Mouse (Mus musculus) liver, embryonic 11.5 days (tissue): ENCODE measurements around the gene Ak8. TPM values are rescaled to one million over a fixed set of nuclear protein-coding genes. Genes with fewer than 3 reads are reported as not detected.

Source experiments
- ATAC-seq: fragments of 200-750 bp; cut with Nextera tagmentation; replicated peaks from 2 replicates; pipeline ENCODE4 v1.8.0; 2017; ENCODE audit warnings: moderate number of reproducible peaks, mild to moderate bottlenecking, moderate TSS enrichment, moderate library complexity; ENCODE audit not compliant: low FRiP score
- DNase-seq: peaks from one replicate; pipeline ENCODE4 v3.0.0-alpha.2; 2017; ENCODE audit warnings: low spot score
- H3K27ac ChIP-seq: fragments of 300-500 bp; sonication (generic); 2 replicates; pipeline ENCODE4 v1.5.1; 2014; ENCODE audit warnings: mild to moderate bottlenecking, low read depth, low read length, control low read depth
- H3K27me3 ChIP-seq: fragments of 300-500 bp; sonication (generic); replicated peaks from 2 replicates; pipeline ENCODE4 v1.6.1; 2014; ENCODE audit warnings: low read length, mixed read lengths; ENCODE audit not compliant: control insufficient read depth, insufficient read depth
- H3K36me3 ChIP-seq: fragments of 300-500 bp; sonication (generic); 2 replicates; pipeline ENCODE4 v1.6.1; 2014; ENCODE audit warnings: mild to moderate bottlenecking, low read length, moderate library complexity, mixed read lengths; ENCODE audit not compliant: control insufficient read depth, insufficient read depth
- H3K4me1 ChIP-seq: fragments of 300-500 bp; sonication (generic); replicated peaks from 2 replicates; pipeline ENCODE4 v1.6.1; 2014; ENCODE audit warnings: low read length, mixed read lengths; ENCODE audit not compliant: control insufficient read depth, insufficient read depth
- H3K4me2 ChIP-seq: fragments of 300-500 bp; sonication (generic); 2 replicates; pipeline ENCODE4 v1.6.1; 2014; ENCODE audit warnings: mild to moderate bottlenecking, control low read depth, moderate library complexity
- H3K4me3 ChIP-seq: fragments of 300-500 bp; sonication (generic); 2 replicates; pipeline ENCODE4 v1.5.1; 2014; ENCODE audit warnings: low read depth, low read length, control low read depth
- H3K9ac ChIP-seq: fragments of 300-500 bp; sonication (generic); 2 replicates; pipeline ENCODE4 v1.6.1; 2014; ENCODE audit warnings: low read depth, low read length, control low read depth
- H3K9me3 ChIP-seq: fragments of 300-500 bp; sonication (generic); 2 replicates; pipeline ENCODE4 v1.6.1; 2016; ENCODE audit warnings: low read length, inconsistent platforms, mixed read lengths; ENCODE audit not compliant: control insufficient read depth
- WGBS: fragments of 180-500 bp; shearing (Covaris S2); extraction: QIAGEN DNeasy Blood & Tissue Kit; methylation state at CpG from one replicate; pipeline ENCODE4 v1.1.7; 2014; 5-methylcytosine and 5-hydroxymethylcytosine counted together
- polyA plus RNA-seq: library from polyadenylated mRNA; unstranded; fragments of >200 nt; fragmentation: Nextera tagmentation; extraction: Ambion mirVana; gene quantifications from 2 replicates; pipeline ENCODE4 v1.2.1, GENCODE M21; 2014

The Ak8 gene
- polyA plus RNA-seq, 1 experiment from 2014 or later = 0.69 TPM

DNA sequence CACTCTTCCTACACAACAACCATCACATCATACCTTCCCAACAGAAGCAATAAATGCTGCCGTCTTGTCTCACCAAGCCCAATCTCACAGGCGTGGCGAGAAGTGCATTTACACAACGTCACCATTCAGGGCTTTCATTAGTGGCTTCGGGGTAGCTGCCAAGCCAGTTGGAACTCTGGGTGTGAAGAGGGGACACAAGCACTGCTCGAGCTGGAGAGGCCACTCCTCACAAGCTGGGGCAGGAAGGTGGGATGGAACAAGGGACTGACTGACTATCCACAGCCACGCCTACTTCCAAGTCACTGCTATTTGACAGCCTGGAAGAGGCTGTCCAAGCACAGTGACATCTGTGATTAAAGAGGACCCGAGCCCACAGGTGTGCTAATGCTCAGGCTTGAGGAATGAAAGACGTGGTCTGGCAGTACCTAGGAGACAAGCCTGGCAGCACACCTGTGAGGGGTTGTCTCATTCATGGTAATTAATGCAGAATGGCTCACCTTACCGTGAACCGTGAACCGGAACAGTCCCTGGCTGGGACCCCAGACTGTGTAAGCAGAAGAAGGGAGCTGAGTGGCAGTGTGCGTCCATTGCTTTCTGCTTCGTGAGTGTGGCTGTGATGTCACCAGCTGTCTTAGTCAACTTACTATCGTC is 46.8 kb downstream of the Ak8 start:
- no peak overlapping the region for H3K27ac ChIP-seq
- WGBS = 72% methylated on average over 15 of the region's 15 CpGs
- no peak overlapping the region for H3K4me3 ChIP-seq
- no peak overlapping the region for H3K9ac ChIP-seq
- no peaks in the 10 kb centered on the region for H3K9me3 ChIP-seq
- H3K4me1 ChIP-seq = no peaks in the 10 kb centered on the region
- peaks cover 27% of the 10 kb centered on the region for H3K27me3 ChIP-seq
- H3K4me2 ChIP-seq = no peak overlapping the region
- no peaks in the 10 kb centered on the region for H3K36me3 ChIP-seq
- no peak for ATAC-seq
- no peak for DNase-seq

DNA sequence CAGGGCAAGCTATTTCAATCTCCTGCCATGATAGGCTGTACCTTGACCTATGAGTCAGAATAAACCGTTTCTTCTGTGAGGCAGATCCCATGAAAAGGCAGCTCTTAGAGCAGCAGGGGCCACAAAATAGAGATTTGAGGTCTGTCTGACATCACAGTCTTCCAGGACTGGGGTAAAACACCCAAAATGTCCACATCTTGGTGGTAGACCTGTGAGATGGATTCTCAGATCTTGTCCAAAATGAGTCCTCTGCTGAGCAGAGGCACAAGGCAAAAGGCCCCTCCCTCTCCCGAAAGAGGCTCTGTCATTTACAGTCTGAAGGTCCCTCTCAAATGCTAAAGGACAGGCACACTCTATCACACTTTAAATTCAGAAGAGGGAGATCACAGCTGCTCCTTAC is 47.7 kb downstream of the Ak8 start:
- H3K4me2 ChIP-seq = no peak overlapping the region
- H3K27me3 ChIP-seq = peaks cover 36% of the 10 kb centered on the region
- DNase-seq (no peak), ATAC-seq (no peak)
- 78% methylated on average over 2 of the region's 2 CpGs for WGBS
- H3K4me1 ChIP-seq = no peaks in the 10 kb centered on the region
- H3K27ac ChIP-seq = no peak overlapping the region
- no peak overlapping the region for H3K9ac ChIP-seq
- H3K36me3 ChIP-seq = no peaks in the 10 kb centered on the region
- no peak overlapping the region for H3K4me3 ChIP-seq
- no peaks in the 10 kb centered on the region for H3K9me3 ChIP-seq

DNA sequence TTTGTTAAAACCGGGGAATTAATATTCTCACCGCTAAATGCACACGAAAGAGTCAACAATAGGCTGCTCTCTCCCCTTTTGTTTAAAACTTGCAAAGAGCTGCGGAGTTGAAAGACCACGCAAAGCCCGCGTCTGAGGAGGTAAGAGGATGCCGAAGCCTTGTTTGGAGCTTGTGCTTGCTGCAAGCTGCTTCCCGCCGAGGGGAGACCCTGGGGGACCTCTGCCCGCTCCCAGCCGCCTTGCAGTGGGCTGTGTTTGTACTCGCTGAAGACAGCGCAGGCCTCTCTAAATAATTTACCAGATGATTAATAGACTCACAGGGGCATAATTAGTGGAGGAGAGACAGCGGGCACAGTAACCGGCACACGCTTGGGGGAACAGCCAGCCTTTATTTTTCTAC is 51.2 kb downstream of the Ak8 start:
- no peaks in the 10 kb centered on the region for H3K4me1 ChIP-seq
- peaks cover 42% of the 10 kb centered on the region for H3K27me3 ChIP-seq
- H3K4me3 ChIP-seq = peak overlapping the region; percentile 30
- 6% methylated on average over 17 of the region's 17 CpGs for WGBS
- ATAC-seq = no peak
- H3K9me3 ChIP-seq = no peaks in the 10 kb centered on the region
- H3K36me3 ChIP-seq = no peaks in the 10 kb centered on the region
- peak overlapping the region; percentile 57 for H3K4me2 ChIP-seq
- no peak overlapping the region for H3K9ac ChIP-seq
- no peak overlapping the region for H3K27ac ChIP-seq
- no peak for DNase-seq

DNA sequence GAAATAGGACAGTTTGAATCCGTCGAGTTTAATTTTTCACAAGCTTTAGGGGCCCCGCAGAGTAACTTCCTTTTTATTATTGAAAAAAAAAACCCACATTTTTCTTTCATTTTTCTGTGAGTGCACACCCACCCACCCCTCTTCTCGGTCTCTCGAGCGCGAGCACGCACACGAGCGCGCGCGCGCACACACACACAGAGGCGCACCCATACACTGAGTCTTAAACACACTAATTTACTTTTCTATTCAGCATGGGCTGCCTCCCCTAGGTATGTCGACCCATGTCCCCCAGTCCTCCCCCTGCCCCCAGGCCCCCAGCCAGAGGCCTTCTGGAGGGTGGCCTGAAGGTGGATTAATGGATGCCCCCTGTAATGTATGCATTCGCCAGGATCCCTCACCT is 51.7 kb downstream of the Ak8 start:
- H3K27ac ChIP-seq = no peak overlapping the region
- no peaks in the 10 kb centered on the region for H3K9me3 ChIP-seq
- H3K4me2 ChIP-seq = peak overlapping the region; percentile 57
- WGBS = 20% methylated on average over 17 of the region's 17 CpGs
- ATAC-seq (no peak), DNase-seq (no peak)
- peak overlapping the region; percentile 30 for H3K4me3 ChIP-seq
- H3K27me3 ChIP-seq = peaks cover 42% of the 10 kb centered on the region
- H3K9ac ChIP-seq = no peak overlapping the region
- H3K36me3 ChIP-seq = no peaks in the 10 kb centered on the region
- H3K4me1 ChIP-seq = no peaks in the 10 kb centered on the region

DNA sequence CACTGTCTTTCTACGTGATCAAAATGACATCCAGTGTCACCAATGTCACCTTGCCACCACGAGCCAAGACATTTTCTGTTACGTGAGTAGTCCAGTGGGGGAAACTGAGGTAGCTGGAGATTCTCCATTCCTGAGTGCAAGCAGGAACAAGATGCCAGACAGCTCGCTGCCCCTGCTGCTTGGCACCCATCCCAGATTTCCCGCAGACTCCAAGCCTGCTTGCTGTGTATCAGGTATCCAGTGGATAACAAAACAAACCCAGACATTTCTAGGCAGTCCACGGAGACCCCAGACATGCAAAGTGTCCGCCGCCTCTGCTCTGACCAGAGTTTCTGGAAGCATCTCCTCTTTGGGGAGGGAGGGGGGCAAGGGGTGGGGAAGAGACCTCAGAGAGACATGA is 52.4 kb downstream of the Ak8 start:
- H3K9ac ChIP-seq = no peak overlapping the region
- ATAC-seq = no peak

DNA sequence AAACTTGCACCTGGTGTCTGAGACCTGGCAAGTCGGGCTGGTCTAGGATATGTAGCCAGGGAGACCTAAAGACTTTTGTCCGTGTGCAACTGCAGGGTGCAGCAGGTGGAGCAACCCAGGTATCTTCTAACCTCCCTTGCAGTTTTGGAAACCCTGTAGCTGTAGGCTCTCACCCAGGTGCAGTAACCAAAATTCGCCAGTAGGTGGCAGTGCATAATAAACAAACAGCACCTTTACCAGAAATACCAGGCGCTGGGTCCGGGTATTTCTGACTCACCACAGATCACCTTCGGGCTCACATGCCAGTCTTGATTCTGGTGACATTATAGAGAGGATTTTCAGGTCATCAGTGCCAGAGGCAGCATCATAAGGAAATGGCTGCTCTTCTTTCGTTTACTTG is 55.5 kb downstream of the Ak8 start:
- H3K27ac ChIP-seq = no peak overlapping the region
- peaks cover 32% of the 10 kb centered on the region for H3K27me3 ChIP-seq
- H3K4me1 ChIP-seq = no peaks in the 10 kb centered on the region
- no peak overlapping the region for H3K4me2 ChIP-seq
- no peak overlapping the region for H3K9ac ChIP-seq
- H3K4me3 ChIP-seq = no peak overlapping the region
- ATAC-seq (no peak), DNase-seq (peak; percentile 68)
- no peaks in the 10 kb centered on the region for H3K36me3 ChIP-seq
- no peaks in the 10 kb centered on the region for H3K9me3 ChIP-seq
- 4% methylated on average over 7 of the region's 7 CpGs for WGBS

More for the DNA sequence above, 52.4 kb downstream of the Ak8 start:
- H3K27me3 ChIP-seq = peaks cover 42% of the 10 kb centered on the region
- no peak for DNase-seq
- H3K4me2 ChIP-seq = no peak overlapping the region
- WGBS = 56% methylated on average over 8 of the region's 8 CpGs
- H3K4me3 ChIP-seq = no peak overlapping the region
- no peaks in the 10 kb centered on the region for H3K4me1 ChIP-seq
- H3K36me3 ChIP-seq = no peaks in the 10 kb centered on the region
- H3K9me3 ChIP-seq = no peaks in the 10 kb centered on the region
- no peak overlapping the region for H3K27ac ChIP-seq

DNA sequence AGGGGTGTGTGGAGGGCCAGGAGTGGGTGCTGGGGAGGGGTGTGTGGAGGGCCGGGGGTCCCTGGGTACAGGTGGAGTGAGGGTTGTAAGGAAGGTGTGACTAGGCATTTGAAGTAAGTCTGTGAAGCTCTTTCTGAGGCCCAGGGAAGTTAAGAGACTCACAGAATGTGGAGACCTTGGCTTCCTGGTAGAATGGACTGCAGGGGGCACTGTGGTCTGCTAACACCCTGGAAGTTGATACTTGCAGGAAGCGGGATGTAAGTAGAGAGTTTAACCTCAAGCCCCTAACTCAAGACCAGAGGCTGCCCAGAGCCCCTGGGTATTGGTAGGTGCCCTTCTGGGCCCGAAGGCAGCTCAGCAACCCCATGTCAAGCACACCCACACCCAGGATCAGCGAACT is 56.2 kb downstream of the Ak8 start:
- no peak overlapping the region for H3K4me3 ChIP-seq
- peaks cover 25% of the 10 kb centered on the region for H3K27me3 ChIP-seq

DNA sequence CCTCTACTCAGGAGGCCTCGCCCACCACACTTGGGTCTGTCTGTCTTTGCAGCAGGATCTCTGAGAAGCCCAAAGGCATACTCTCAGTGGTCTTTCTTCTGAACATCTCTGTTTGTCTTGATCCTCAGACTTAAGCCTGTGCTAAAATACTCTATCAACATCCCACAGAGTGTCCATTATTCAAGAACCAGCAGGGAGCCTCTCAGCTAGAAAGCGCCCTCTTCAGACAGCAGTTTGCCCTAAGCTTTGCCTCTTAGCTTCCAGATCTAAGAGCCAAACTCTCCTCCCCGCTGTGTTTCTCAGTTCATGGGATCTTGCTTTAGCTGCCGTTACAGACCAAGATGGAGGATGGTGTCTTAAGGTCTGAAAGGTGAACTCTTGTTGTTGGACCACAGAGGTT is 59.5 kb downstream of the Ak8 start:
- H3K4me1 ChIP-seq = no peaks in the 10 kb centered on the region
- no peaks in the 10 kb centered on the region for H3K36me3 ChIP-seq
- ATAC-seq (no peak), DNase-seq (no peak)
- H3K4me3 ChIP-seq = no peak overlapping the region
- H3K27ac ChIP-seq = no peak overlapping the region
- no peaks in the 10 kb centered on the region for H3K9me3 ChIP-seq
- H3K4me2 ChIP-seq = no peak overlapping the region
- WGBS = 47% methylated on average over 4 of the region's 4 CpGs
- H3K9ac ChIP-seq = no peak overlapping the region
- peaks cover 5% of the 10 kb centered on the region for H3K27me3 ChIP-seq

More for the DNA sequence above, 56.2 kb downstream of the Ak8 start:
- ATAC-seq (no peak), DNase-seq (peak; percentile 63)
- Histone ChIP-seq H3K4me2 (no peak overlapping the region), H3K9me3 (no peaks in the 10 kb centered on the region), H3K9ac (no peak overlapping the region), H3K4me1 (no peaks in the 10 kb centered on the region), H3K27ac (no peak overlapping the region), H3K36me3 (no peaks in the 10 kb centered on the region)
- 38% methylated on average over 4 of the region's 4 CpGs for WGBS

DNA sequence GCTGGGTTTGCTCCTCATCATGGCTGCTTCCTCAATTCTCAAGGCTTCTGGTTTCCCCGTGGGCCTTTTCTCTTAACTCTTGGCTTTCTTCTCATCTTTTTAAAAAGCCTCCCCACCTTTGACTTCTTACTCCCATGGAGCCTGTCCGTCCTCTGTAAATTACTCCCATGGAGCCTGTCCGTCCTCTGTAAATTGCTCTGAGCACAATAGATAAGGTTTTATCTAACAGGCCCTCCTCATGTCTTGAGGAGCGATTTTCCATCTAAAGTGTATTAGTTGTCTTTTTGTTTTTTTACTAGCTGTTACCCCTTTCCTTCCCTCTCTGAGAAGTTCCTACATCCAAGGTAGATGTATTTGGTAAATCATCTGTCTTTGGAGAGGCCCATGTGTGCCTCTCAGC is 66.6 kb downstream of the Ak8 start:
- WGBS = 38% methylated on average over 4 of the region's 4 CpGs
- Histone ChIP-seq H3K9me3 (no peaks in the 10 kb centered on the region), H3K9ac (no peak overlapping the region), H3K4me3 (no peak overlapping the region), H3K27ac (no peak overlapping the region), H3K36me3 (no peaks in the 10 kb centered on the region), H3K27me3 (no peaks in the 10 kb centered on the region; the same call in 1 of the 2 replicates), H3K4me2 (no peak overlapping the region), H3K4me1 (no peaks in the 10 kb centered on the region; the same call in 1 of the 2 replicates)
- ATAC-seq (no peak; the same call in 1 of the 2 replicates), DNase-seq (no peak)
